Mouse (Mus musculus) limb, embryonic 11.5 days (tissue): ENCODE measurements around the gene 1190007I07Rik. TPM values are rescaled to one million over a fixed set of nuclear protein-coding genes. Genes with fewer than 3 reads are reported as not detected.
"Not testable (repeated sequence)": the region's sequence is repeated elsewhere in the genome, so short reads cannot be mapped to it uniquely, and the experiment has no call there.

Source experiments
- ATAC-seq: fragments of 200-750 bp; cut with Nextera tagmentation; 2 replicates; pipeline ENCODE4 v1.8.0; 2017; ENCODE audit warnings: low read depth; ENCODE audit not compliant: insufficient number of reproducible peaks, low FRiP score, low TSS enrichment
- DNase-seq: peaks from one replicate; pipeline ENCODE4 v3.0.0-alpha.2; 2015; ENCODE audit warnings: low spot score
- H3K27ac ChIP-seq: fragments of 300-500 bp; sonication (generic); replicated peaks from 2 replicates; pipeline ENCODE4 v1.5.1; 2014; ENCODE audit warnings: low read depth, mild to moderate bottlenecking, low read length
- H3K27me3 ChIP-seq: fragments of 300-500 bp; sonication (generic); 2 replicates; pipeline ENCODE4 v1.6.1; 2014; ENCODE audit warnings: mild to moderate bottlenecking, low read length, mixed read lengths; ENCODE audit not compliant: control insufficient read depth, insufficient read depth
- H3K36me3 ChIP-seq: fragments of 300-500 bp; sonication (generic); 2 replicates; pipeline ENCODE4 v1.6.1; 2014; ENCODE audit warnings: mild to moderate bottlenecking, low read length, moderate library complexity, mixed read lengths; ENCODE audit not compliant: control insufficient read depth, insufficient read depth
- H3K4me1 ChIP-seq: fragments of 300-500 bp; sonication (generic); 2 replicates; pipeline ENCODE4 v1.6.1; 2014; ENCODE audit warnings: low read length, mixed read lengths; ENCODE audit not compliant: control insufficient read depth, insufficient read depth
- H3K4me2 ChIP-seq: fragments of 300-500 bp; sonication (generic); 2 replicates; pipeline ENCODE4 v1.6.1; 2014; ENCODE audit warnings: low read depth, mild to moderate bottlenecking, moderate library complexity; ENCODE audit not compliant: severe bottlenecking
- H3K4me3 ChIP-seq: fragments of 300-500 bp; sonication (generic); 2 replicates; pipeline ENCODE4 v1.5.1; 2014; ENCODE audit warnings: low read depth, low read length
- H3K9ac ChIP-seq: fragments of 300-500 bp; sonication (generic); 2 replicates; pipeline ENCODE4 v1.6.1; 2014; ENCODE audit warnings: mild to moderate bottlenecking, low read length
- H3K9me3 ChIP-seq: fragments of 300-500 bp; sonication (generic); 2 replicates; pipeline ENCODE4 v1.6.1; 2016; ENCODE audit warnings: low read length; ENCODE audit not compliant: control insufficient read depth
- WGBS: fragments of 180-500 bp; shearing (Covaris S2); extraction: QIAGEN DNeasy Blood & Tissue Kit; methylation state at CpG from one replicate; pipeline ENCODE4 v1.1.7; 2014; 5-methylcytosine and 5-hydroxymethylcytosine counted together
- polyA plus RNA-seq: library from polyadenylated mRNA; unstranded; fragments of >200 nt; fragmentation: Nextera tagmentation; extraction: Ambion mirVana; gene quantifications from 2 replicates; pipeline ENCODE4 v1.2.1, GENCODE M21; 2014

1190007I07Rik gene
- polyA plus RNA-seq, 1 experiment from 2014 or later, result 49.0 TPM

DNA sequence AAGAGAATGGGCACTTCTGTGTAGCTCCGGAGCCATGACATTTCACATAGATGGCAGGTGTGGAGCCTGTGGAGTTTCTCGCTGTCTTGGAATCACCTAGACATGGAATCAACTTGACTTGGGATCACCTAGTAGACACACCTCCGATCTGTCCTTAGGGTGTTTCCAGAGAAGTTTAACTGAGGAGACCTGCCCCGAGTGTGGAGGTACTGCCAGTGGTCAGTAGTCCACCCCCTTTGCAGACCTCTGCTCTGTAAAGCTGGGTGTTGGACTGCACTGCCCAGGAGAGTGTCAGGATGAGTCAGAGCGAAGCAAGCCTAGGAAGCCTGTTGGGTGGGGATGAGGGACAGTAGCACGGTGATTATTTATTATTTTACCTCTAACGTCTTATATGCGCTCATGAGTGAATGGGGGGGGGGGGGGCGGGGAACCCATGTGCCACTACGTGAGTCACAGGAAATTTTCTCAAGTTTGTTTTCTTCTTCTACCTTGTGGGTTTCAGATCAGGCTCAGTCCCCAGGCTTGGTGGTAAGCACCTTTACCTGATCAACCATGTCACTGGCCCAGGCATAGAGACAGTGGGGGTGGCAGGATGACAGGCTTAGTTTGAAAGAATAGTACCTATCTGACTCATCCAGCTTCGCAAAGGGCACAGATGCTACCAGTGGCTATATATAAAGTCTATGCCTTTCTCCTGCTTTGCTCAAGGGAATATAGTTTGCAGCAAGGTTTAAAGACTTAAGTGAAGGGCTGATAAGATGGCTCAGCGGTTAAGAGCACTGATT lies 9.7 kb upstream of the 1190007I07Rik start:
- Histone ChIP-seq H3K36me3 (peaks cover 19% of the 10 kb centered on the region), H3K9ac (no peak overlapping the region), H3K4me1 (peaks cover 8% of the 10 kb centered on the region), H3K27ac (no peak overlapping the region), H3K27me3 (no peaks in the 10 kb centered on the region), H3K4me3 (no peak overlapping the region), H3K4me2 (no peak overlapping the region), H3K9me3 (no peaks in the 10 kb centered on the region; the same call in 1 of the 2 replicates)
- no peak for DNase-seq
- ATAC-seq, result no peak
- 95% methylated on average over 12 of the region's 12 CpGs for WGBS

DNA sequence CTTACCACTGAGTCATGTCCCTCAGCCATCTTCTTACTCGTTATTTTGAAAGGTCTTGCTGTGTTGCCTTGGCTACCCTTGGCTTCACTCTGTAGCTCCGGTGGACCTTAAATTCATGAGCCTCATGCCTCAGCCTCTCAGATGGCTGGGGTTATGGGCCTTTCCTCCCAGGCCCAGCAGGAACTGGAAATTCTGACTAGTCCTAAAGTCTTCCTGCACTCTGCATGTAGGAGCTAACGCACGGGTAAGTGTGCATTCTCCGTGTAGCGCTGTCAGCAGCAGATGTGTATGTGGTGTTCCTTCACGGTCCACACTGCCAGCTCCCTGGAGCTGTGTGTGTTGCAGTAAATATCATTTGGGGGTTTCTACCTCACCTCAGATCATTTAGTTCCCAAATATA lies 8.1 kb upstream of the 1190007I07Rik start:
- DNase-seq (peak; percentile 20), ATAC-seq (no peak)
- WGBS, result 85% methylated on average over 7 of the region's 7 CpGs
- Histone ChIP-seq H3K9me3 (no peaks in the 10 kb centered on the region; the same call in 1 of the 2 replicates), H3K4me1 (peaks cover 8% of the 10 kb centered on the region), H3K4me2 (peak overlapping the region; percentile 61; the same call in 1 of the 2 replicates), H3K27ac (no peak overlapping the region), H3K9ac (no peak overlapping the region), H3K27me3 (no peaks in the 10 kb centered on the region), H3K4me3 (0 out of 2 replicates have a peak overlapping the region, but pooled peaks have one; percentile 70), H3K36me3 (peaks cover 15% of the 10 kb centered on the region; the same call in 1 of the 2 replicates)

DNA sequence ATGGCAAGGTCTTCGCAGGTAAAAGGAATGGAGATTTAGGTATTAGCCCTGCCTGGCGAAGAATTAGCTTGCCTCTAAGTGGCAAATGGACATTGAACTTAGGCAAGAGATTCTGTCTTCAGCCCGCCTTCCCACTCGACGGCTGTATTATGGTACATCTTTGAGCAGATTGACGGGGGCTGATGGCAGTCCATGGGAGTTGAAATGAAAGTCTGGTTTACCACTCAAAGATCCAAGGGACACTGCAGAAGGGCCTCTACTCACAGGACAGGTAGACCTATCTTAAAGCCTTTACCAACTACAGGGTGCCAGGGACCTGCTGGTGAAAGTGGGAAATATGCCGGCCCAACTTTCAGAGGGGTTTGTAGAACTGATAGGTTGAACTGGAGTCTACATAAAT lies 7.5 kb upstream of the 1190007I07Rik start:
- 26% methylated on average over 7 of the region's 7 CpGs for WGBS
- Histone ChIP-seq H3K4me2 (peak overlapping the region; percentile 61), H3K4me3 (peak overlapping the region; percentile 70), H3K9ac (peak overlapping the region; percentile 84), H3K27me3 (no peaks in the 10 kb centered on the region), H3K4me1 (peaks cover 8% of the 10 kb centered on the region), H3K9me3 (no peaks in the 10 kb centered on the region; the same call in 1 of the 2 replicates), H3K27ac (peak overlapping the region; percentile 84; the same call in 1 of the 2 replicates), H3K36me3 (peaks cover 15% of the 10 kb centered on the region; the same call in 1 of the 2 replicates)
- ATAC-seq (no peak), DNase-seq (peak; percentile 31)

DNA sequence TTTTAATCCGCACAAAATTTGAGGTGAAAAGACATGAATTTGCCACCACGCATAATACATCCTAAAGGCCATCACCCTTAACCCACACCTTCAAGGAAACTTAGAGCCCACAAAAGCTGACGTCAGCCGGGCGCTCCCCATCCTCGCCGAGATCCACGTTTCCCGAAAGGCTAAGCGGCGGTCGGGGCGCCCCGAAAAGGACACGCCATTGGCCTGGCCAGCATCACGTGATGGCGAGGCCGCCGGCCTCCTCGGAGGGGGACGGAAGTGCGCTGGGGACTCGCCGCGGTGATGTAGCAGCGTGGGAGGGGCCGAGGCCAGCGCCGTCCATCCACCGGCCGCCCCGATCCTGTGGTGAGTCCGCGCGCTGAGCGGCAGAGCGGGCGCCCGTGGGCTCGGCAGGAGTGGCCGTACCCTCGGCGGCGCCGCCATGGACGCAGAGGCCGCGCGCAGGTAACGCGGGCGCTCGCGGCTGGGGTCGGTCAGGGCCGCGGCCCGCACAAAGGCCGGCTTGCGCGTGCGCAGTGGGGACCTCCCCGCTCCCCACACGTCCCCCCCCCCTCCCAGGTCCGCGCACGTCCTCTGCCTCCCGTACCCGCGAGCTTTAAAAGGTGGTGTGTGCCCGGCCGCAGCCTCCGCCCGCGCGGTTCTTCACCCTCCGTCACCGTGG lies 6.7 kb upstream of the 1190007I07Rik start, which contains the start of gene Tdg:
TSS of gene Tdg (plus strand) at position 243 of the 670 bp plus-strand sequence.
- Histone ChIP-seq H3K27ac (peak within 1 kb of the TSS; percentile 84), H3K36me3 (peaks cover 15% of the 10 kb centered on the region; the same call in 1 of the 2 replicates), H3K4me3 (peak within 1 kb of the TSS; percentile 70), H3K4me2 (peak within 1 kb of the TSS; percentile 83), H3K9ac (peak within 1 kb of the TSS; percentile 84)
- H3K9me3 ChIP-seq, H3K27me3 ChIP-seq, H3K4me1 ChIP-seq: not testable (repeated sequence)
- ATAC-seq (peak; percentile 96), DNase-seq (peak; percentile 94)
- under 1% methylated on average over 60 of the region's 78 CpGs for WGBS

DNA sequence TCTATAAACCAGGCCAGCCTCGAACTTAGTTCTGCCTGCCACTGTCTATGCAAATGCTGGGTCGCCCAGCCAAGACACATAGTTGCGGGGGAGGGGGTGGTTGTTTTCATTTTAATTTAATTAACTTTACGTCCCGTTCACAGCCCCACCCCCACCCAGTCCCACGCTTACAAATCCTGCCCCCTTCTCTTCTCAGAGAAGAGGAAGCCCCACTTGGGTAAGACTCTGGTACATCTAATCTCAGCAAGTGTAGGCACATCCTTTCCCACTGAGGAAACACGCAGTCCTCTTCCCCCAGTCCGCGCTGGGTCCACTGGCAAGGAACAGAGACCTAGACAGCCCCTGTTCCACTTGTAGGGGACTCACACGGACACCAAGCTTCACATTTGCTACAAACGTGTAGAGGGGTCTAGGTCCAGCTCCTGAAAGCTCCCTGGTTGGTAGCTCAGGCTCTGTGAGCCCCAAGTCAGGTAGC lies 6.1 kb upstream of the 1190007I07Rik start:
- Histone ChIP-seq H3K9me3 (no peaks in the 10 kb centered on the region; the same call in 1 of the 2 replicates), H3K9ac (peak overlapping the region; percentile 84), H3K4me1 (peaks cover 8% of the 10 kb centered on the region), H3K4me2 (peak overlapping the region; percentile 83), H3K27me3 (no peaks in the 10 kb centered on the region), H3K27ac (peak overlapping the region; percentile 82), H3K36me3 (peaks cover 13% of the 10 kb centered on the region; the same call in 1 of the 2 replicates), H3K4me3 (peak overlapping the region; percentile 70)
- WGBS, result 7% methylated on average over 11 of the region's 11 CpGs
- no peak for DNase-seq
- ATAC-seq, result peak; percentile 11

DNA sequence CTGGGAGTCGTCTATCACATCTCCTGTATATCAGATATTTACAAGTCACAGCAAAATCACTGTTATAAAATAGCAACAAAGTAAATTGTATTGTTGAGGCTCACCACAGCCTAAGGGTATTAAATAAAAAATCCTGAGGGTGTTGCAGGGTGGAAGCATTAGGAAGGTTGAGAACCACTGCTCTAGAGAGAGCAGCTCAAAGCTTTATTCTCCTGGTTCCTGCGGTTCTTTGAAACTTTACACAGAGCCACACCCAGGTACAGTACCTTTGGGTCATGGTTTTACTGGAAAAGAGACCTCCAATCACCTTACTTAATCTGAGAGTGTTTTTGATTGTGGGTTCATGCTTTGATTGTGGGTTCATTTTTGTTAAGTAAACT lies 515 bp upstream of the 1190007I07Rik start:
- H3K36me3 ChIP-seq, H3K9me3 ChIP-seq, DNase-seq, H3K4me1 ChIP-seq, H3K27ac ChIP-seq, H3K27me3 ChIP-seq, H3K9ac ChIP-seq: not testable (repeated sequence)
- 2% methylated on average over 2 of the region's 2 CpGs for WGBS
- peak overlapping the region; percentile 59 for H3K4me2 ChIP-seq
- peak overlapping the region; percentile 63 for H3K4me3 ChIP-seq
- ATAC-seq, result peak; percentile 9; the same call in 1 of the 2 replicates

DNA sequence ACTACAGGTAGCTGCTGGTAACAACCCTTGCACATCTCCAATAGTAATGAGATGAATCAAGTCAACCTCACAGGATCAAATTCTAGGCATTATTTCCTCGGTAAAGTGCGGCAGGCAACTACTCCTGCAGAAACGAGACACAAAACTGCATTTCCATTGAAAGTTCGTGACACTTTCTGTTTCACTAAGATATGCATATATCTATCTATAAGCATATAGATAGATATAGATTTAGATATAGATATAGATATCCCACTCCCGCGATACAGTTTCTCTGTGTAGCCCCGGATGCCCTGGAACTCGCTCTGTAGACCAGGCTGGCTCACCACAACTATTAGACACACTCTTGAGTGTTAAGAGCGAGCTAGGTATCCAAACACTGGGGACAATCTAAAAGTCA lies 793 bp downstream of the 1190007I07Rik start:
- no peak overlapping the region for H3K27ac ChIP-seq
- no peaks in the 10 kb centered on the region for H3K27me3 ChIP-seq
- DNase-seq, result peak; percentile 33
- no peaks in the 10 kb centered on the region for H3K4me1 ChIP-seq
- peak overlapping the region; percentile 76 for H3K9ac ChIP-seq
- no peaks in the 10 kb centered on the region for H3K9me3 ChIP-seq
- 30% methylated on average over 9 of the region's 9 CpGs for WGBS
- peak overlapping the region; percentile 63 for H3K4me3 ChIP-seq
- no peaks in the 10 kb centered on the region for H3K36me3 ChIP-seq
- ATAC-seq, result no peak
- peak overlapping the region; percentile 59 for H3K4me2 ChIP-seq

DNA sequence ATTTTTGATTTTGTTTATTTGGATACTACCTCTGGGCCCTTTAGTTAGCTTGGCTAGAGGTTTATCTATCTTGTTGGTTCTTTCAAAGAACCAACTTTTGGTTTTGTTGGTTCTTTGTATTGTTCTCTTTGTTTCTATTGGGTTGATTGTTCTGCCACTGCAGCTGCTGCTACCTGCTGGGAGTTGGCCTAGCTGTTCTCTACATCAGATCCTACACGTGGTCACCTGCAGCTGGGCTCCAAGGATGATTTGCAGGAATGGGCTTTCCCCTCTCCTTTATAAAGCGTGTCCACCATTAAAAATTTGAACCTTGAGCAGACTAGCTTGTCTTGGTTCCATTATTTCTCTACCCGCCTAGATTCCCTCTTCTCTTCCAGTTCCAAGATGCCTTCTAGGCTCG lies 28.6 kb downstream of the 1190007I07Rik start:
- not testable (repeated sequence) for H3K9me3 ChIP-seq, H3K4me3 ChIP-seq, DNase-seq, H3K9ac ChIP-seq, H3K27me3 ChIP-seq, H3K4me1 ChIP-seq, H3K36me3 ChIP-seq, H3K4me2 ChIP-seq, ATAC-seq, H3K27ac ChIP-seq
- 71% methylated on average over 4 of the region's 4 CpGs for WGBS
